Mouse (Mus musculus) gastrocnemius, adult 2 months (tissue): Measurements from ENCODE around the gene Mapt. TPM values are rescaled to one million over a fixed set of nuclear protein-coding genes. Genes with fewer than 3 reads are reported as not detected.
A peak's percentile ranks its signal among the peaks of the same experiment; 100 is the strongest.

Experiments used
- DNase-seq: peaks from one replicate; pipeline ENCODE4 v3.0.0; 2022
- H3K27ac ChIP-seq: fragments of 200-600 bp; 2 replicates; pipeline ENCODE4 v1.8.1; 2022; ENCODE audit warnings: mild to moderate bottlenecking
- H3K4me3 ChIP-seq: fragments of 200-600 bp; 2 replicates; pipeline ENCODE4 v1.8.1; 2022; ENCODE audit warnings: mild to moderate bottlenecking, moderate library complexity
- CTCF ChIP-seq: fragments of 200-600 bp; IDR thresholded peaks from 2 replicates; pipeline ENCODE4 v1.8.1; 2022; ENCODE audit warnings: antibody characterized with exemption, mild to moderate bottlenecking, moderate library complexity
- intact Hi-C: fragments of 180-260 bp; cut with DNase I; formaldehyde crosslinking; loops from one replicate; pipeline ENCODE4 v1.15.1; 2025
- microRNA-seq: library from miRNA; unstranded; fragments of <30 nt; microRNA quantifications from one replicate; pipeline ENCODE4 v1.2.0, GENCODE M21; 2021
- total RNA-seq, 2 experiments: library from RNA; stranded (reverse); gene quantifications; 2 replicates each; pipeline ENCODE4 v1.2.3; 2021

Gene Mapt
- total RNA-seq, 2 experiments from 2014 or later = 66.3 to 79.2 TPM

DNA sequence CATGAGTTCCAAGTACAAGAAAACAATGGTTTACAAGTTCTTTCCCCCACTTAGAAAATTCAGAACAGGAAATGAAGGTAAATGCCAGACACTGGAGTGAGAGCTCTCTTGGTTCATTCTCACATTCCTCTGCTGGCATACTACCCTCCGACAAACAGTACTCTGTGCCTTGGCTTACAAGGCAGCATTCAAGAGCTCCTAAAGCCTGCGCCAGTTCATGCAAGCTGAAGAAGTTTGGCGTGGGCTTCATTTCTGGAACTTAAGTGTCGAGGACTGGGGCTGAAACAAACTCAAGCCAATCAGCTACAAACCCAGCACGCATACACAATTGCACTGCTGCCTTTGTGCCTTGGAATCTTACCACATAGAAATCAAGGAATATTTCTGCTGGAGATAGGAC lies 100.9 kb downstream of the Mapt start:
- no peak for TF ChIP-seq CTCF

DNA sequence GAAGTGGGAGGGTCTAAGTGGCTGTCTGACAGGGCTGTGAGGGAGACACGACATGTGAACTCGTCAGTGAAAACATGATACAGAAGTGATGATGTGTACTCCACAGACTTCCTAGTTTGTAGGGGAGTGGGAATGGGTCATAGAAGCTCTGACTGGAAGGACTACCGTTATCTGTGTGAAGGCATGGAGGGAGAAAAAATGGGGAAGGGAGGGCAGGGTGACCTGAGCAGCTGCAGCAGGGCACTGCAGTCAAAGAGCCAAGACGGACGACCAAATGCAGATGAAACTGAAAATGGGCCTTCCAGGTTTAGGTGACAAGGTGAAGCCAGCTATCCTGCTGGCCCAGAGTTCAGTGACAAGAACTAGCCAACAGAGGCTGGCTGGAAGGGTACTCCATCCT lies 102.9 kb downstream of the Mapt start:
- intact Hi-C loops = no loop called here
- TF ChIP-seq CTCF = no peak
- no peak for DNase-seq
- Histone ChIP-seq H3K27ac (no peak overlapping the region), H3K4me3 (no peak overlapping the region)

More for the DNA sequence above, 100.9 kb downstream of the Mapt start:
- intact Hi-C loops = no loop called here
- no peak for DNase-seq
- Histone ChIP-seq H3K27ac (no peak overlapping the region), H3K4me3 (no peak overlapping the region)

DNA sequence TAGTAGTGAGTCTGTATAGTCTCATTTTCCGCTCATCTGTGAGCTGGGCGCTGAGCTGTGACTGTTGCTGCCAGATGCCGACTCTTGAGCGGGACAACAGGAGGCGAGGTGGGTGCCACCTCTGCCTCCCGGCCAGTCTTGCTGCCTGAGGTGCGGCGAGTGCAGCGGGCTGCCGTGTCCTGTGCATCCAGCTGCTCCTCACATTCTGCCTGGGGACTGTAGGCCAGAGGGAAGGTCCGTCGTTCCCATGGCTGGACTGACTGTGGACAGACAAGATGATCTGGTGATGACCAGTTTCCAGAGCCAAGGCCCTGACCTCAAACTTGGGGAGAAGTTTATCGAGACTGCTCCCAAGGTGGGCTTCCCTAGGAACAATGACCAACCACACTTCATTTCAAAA lies 103.8 kb downstream of the Mapt start:
- no peak for TF ChIP-seq CTCF
- H3K27ac ChIP-seq = no peak overlapping the region
- intact Hi-C loops = no loop called here
- no peak overlapping the region for H3K4me3 ChIP-seq
- no peak for DNase-seq

DNA sequence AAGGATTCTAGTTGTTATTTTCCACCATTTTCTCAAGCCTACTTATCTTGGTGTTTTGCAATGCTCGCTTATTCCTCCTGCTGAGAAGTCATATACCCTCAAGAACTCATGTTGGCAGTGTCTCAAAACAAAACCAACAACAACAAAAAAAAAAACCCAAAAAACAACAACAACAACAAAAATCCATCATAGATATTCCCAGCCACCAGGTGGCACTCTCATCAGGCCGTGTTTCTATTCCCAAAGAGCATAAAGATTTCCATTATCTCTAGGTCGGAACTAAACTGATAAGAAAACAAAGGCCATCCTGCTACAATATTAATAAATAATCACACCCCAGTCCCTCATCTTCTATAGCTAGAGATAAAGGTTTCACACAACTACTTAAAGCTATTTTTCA lies 115.7 kb downstream of the Mapt start:
- peak; percentile 30 for DNase-seq
- H3K27ac ChIP-seq = no peak overlapping the region
- H3K4me3 ChIP-seq = no peak overlapping the region
- peak; percentile 71 for TF ChIP-seq CTCF
- intact Hi-C loops = loop anchor here (2.0 kb wide), 2 partner anchors 96 to 114 kb away; no protein-coding TSS in a partner anchor

DNA sequence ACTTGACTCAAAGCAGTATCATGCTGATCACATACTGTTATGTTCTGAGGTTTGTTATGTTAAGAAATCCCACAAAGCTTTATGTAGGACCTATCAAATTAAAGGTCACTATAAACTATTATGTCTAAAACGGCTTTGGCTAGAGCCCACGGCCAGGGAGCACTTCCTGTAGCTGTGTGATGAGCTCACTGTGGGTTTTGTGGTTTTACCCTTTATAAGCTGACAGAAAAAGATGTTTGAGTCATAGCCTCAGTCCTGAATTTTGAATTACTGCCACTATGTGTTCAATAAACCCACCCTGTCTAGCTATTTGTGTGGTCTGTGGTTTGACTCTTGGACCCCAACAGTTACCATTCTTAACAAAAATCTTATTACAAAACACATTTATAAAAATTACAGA lies 130.6 kb downstream of the Mapt start:
- no peak for DNase-seq
- intact Hi-C loops = loop anchor here (5.0 kb wide), 1 partner anchor 41 kb away; no protein-coding TSS in a partner anchor
- no peak for TF ChIP-seq CTCF
- Histone ChIP-seq H3K4me3 (no peak overlapping the region), H3K27ac (no peak overlapping the region)

DNA sequence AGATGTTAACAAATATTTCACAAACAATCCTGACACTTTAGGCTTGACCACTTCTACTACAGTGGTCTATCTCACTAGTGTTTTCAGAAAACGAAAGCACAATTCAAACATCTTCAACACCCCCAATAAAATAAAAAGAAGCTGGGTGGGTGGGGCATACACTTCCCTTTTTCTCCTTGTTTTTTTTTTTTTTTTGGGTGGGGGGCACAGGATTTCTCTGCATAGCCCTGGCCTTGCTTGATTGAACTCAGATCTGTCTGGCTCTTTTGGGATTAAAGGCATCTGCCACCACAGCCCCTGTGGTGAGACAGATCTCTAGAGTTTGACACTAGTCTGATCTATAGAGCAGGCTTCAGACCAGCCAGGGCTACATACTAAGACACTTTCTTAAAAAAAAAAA lies 131.5 kb downstream of the Mapt start:
- H3K4me3 ChIP-seq = no peak overlapping the region
- no peak for TF ChIP-seq CTCF
- intact Hi-C loops = loop anchor here (5.0 kb wide), 1 partner anchor 40 kb away; no protein-coding TSS in a partner anchor
- H3K27ac ChIP-seq = no peak overlapping the region
- no peak for DNase-seq

DNA sequence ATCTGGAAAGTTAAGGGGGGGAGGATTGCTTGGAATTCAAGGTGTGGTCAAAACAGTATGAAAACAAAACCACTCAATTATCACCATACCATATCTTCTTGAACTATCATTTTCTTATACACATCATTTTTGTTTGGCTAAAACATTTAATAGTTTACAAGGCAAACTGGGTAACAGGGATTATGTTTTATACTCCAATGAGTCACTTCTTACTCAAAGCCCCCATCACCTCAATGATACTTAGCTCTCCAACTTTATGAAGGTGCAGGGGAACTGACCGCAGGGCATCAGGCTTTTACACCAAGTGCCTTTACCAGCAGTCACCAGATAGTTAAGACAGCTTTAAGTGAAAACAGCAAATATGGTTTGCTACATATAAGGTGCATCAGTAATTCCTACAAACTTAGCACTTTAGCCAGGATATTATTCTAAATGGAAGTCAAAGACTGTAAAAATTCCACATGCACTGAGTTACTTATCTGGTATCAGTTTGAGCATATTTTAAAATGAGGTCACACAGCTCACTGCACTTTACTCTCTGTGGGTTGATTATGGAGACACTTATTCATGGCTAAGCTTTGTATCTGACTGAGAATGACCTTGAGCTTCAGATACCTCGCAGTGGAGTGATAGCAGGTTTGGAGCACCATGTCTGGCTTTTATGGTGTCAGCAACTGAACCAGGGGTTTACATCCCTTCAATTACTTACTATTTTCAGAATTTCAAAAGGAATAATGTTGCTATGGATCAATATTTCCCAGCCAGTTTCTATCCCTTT lies 132.8 kb downstream of the Mapt start:
- H3K27ac ChIP-seq = no peak overlapping the region
- H3K4me3 ChIP-seq = no peak overlapping the region
- no peak for DNase-seq
- TF ChIP-seq CTCF = no peak
- intact Hi-C loops = loop anchor here (5.0 kb wide), 1 partner anchor 38 kb away; no protein-coding TSS in a partner anchor

DNA sequence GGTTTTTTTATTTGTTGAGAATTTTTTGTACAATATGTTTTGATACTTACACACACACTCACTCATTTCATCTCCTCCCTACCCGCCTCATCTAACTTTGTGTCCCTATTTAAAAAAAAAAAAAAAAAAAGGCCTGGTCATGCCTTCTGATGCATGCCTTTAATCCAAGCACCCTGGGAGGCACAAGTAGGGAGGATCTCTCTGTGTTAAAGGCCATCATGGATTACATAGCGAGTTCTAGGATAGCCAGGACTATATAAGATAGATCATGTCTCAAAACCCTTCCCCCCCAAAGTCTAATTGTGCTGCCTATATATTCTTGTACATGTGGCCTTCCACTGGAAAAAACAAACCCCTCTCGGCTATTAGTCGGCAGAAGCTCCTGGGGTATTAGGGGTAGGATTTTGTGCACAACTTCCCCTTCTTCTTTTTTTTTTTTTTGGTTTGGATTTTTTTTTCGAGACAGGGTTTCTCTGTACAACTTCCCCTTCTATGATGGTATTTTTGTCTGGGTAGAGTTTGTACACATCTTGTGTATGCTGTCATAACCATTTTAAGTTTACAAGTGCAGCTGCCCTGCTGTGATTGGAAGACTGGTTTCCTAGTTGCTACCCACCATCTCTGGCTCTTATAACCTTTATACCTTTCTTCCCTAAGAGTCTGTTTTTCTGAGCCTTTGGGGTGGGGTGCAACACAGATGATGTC lies 136.4 kb downstream of the Mapt start:
- no peak overlapping the region for H3K4me3 ChIP-seq
- no peak overlapping the region for H3K27ac ChIP-seq
- no peak for TF ChIP-seq CTCF
- intact Hi-C loops = no loop called here
- no peak for DNase-seq

DNA sequence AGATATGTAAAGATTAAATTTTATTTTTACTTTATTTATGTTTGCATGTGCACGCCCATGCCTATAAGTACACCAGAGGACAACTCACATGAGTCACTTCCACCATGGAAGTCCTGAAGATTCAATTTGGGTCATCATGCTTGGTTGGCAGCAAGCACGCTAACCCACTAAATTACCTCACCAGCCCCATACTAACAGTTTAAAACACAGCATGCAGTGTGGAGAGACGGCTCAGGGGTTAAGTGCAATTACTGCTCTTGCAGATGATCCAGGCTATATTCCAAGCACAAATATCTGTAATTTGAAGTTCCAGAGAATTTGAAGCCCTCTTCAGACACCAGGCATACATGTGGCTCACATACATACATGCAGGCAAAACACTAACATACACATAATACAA lies 145.1 kb downstream of the Mapt start:
- intact Hi-C loops = loop anchor here (5.0 kb wide), 1 partner anchor 66 kb away; no protein-coding TSS in a partner anchor
- no peak for TF ChIP-seq CTCF
- Histone ChIP-seq H3K4me3 (no peak overlapping the region), H3K27ac (no peak overlapping the region)
- no peak for DNase-seq

DNA sequence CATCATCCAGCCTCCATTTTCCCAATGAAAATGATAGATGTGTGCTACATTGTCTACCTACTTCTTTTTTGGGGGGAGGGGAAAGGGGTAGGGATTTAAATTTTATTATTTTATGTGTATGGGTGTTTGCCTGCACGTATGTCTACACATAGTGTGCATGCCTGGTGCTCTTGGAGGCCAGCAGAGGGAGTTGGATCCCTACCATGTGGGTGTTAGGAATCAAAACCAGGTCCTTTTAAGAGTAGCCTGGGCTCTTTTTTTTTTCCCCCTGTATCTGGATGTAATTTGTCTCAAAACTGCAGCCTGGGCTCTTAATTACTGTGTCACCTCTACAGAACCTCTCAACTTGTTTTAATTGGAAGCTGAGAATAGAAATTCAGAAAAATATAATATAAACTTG lies 148.4 kb downstream of the Mapt start:
- intact Hi-C loops = loop anchor here (5.0 kb wide), 1 partner anchor 63 kb away; no protein-coding TSS in a partner anchor
- Histone ChIP-seq H3K27ac (no peak overlapping the region), H3K4me3 (no peak overlapping the region)
- DNase-seq = peak; percentile 36
- TF ChIP-seq CTCF = peak; percentile 65

Small RNA genes within 50 kb of the gene (microRNA-seq; reads per million reads assigned to microRNA genes)
- gene Gm47310 = not detected

Other genes starting within 250 kb of the Mapt start
- not detected for gene Crhr1, start 98.5 kb upstream of the Mapt start, total RNA-seq
- gene Sppl2c, start 45.1 kb upstream of the Mapt start, total RNA-seq = not detected
- gene Kansl1, start 237.5 kb downstream of the Mapt start, total RNA-seq = 10 to 100 TPM; 19.8 to 20.2 TPM